In the genomic region with DNA sequence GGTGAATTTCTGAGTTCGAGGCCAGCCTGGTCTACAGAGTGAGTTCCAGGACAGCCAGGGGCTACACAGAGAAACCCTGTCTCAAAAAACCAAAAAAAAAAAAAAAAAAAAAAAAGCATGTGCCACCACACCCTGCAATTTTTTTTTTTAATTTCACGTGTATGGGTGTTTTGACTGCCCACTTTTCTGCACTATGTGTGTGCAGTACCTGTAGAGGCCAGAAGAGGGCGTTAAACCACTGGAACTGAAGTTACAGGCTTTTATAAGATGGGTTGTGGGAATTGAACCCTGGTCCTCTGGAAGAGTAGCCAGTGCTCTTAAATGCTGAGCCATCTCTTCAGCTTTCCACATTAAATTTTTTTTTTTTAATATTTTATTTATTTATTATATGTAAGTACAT, we compare ENCODE assay signal across 8 mouse cellular contexts. TPM values are rescaled to one million over a fixed set of nuclear protein-coding genes. Genes with fewer than 3 reads are reported as not detected.
DNase-seq lines count a peak whose midpoint lies in the region; ATAC-seq and TF ChIP-seq lines count a peak whose summit lies in the region.
"Not testable (repeated sequence)": the region's sequence is repeated elsewhere in the genome, so short reads cannot be mapped to it uniquely, and the experiment has no call there.

No protein-coding gene starts in this region.

- not testable (repeated sequence) for H3K4me3 ChIP-seq in ES-E14 (ENCODE audit: insufficient read depth in 1 of 2, low read depth in 1 of 2, low read length in 2 of 2, poor library complexity in 1 of 2, severe bottlenecking in 1 of 2); heart, adult 2 months; kidney, postnatal 0 days (replicated peaks; ENCODE audit: low read depth, low read length); lung, embryonic 14.5 days (ENCODE audit: low read depth, low read length)

- peak; percentile 4 for DNase-seq in 3T3-L1 (ENCODE audit: low read depth, low spot score)
- DNase-seq in ES-E14 (ENCODE audit: low read depth, low spot score); brain, embryonic 14.5 days (ENCODE audit: low read depth); heart, adult 2 months; kidney, postnatal 0 days (ENCODE audit: low spot score); lung, embryonic 14.5 days: not testable (repeated sequence)
- peak; percentile 28 for DNase-seq in splenic B cell, adult 2 months (ENCODE audit: low read depth, low spot score)
- peak; percentile 31 for DNase-seq in thymus, postnatal 4 days

- not testable (repeated sequence) for H3K36me3 ChIP-seq in ES-E14 (ENCODE audit: control insufficient read depth, insufficient read depth, low read length, poor library complexity, severe bottlenecking); heart, adult 2 months (ENCODE audit: control insufficient read depth, insufficient read depth, low read length); kidney, postnatal 0 days (ENCODE audit: insufficient read depth, low read length); lung, embryonic 14.5 days (ENCODE audit: insufficient read depth); splenic B cell, adult 2 months (ENCODE audit: control insufficient read depth, insufficient read depth, low read length, poor library complexity, severe bottlenecking)

- WGBS in heart, adult 2 months = 65% methylated on average over 3 of the region's 3 CpGs
- WGBS in kidney, postnatal 0 days = 67% methylated on average over 3 of the region's 3 CpGs
- WGBS in lung, embryonic 14.5 days = 71% methylated on average over 3 of the region's 3 CpGs

- not testable (repeated sequence) for H3K27ac ChIP-seq in ES-E14 (ENCODE audit: insufficient read depth, low read depth, low read length, poor library complexity, severe bottlenecking); heart, adult 2 months; kidney, postnatal 0 days; lung, embryonic 14.5 days (ENCODE audit: low read depth)

- not testable (repeated sequence) for H3K9me3 ChIP-seq in ES-E14 (ENCODE audit: control insufficient read depth, insufficient read depth, low read depth, low read length); kidney, postnatal 0 days (replicated peaks; ENCODE audit: low read length); lung, embryonic 14.5 days (ENCODE audit: low read depth, low read length)

- intact Hi-C loops in heart, adult 2 months (cut with DNase I) = loop anchor here (10.0 kb wide), 2 partner anchors 235 to 275 kb away; a partner anchor contains a TSS

- H3K9ac ChIP-seq in ES-E14 (ENCODE audit: insufficient read depth, low read depth, low read length, poor library complexity, severe bottlenecking); heart, adult 2 months (ENCODE audit: low read depth, low read length); kidney, postnatal 0 days (ENCODE audit: low read depth, low read length); lung, embryonic 14.5 days: not testable (repeated sequence)

- H3K4me1 ChIP-seq in ES-E14 (ENCODE audit: control insufficient read depth in 2 of 2, insufficient read depth in 2 of 2, low read length in 2 of 2, poor library complexity in 1 of 2); heart, adult 2 months (ENCODE audit: control insufficient read depth, insufficient read depth, low read length); kidney, postnatal 0 days (replicated peaks; ENCODE audit: insufficient read depth, low read length); lung, embryonic 14.5 days (ENCODE audit: insufficient read depth): not testable (repeated sequence)

- TF ChIP-seq POLR2A in brain, embryonic 14.5 days (IDR thresholded peaks at IDR 0.05; ENCODE audit: borderline replicate concordance, extremely low read depth, insufficient read depth, insufficient read length, poor library complexity, severe bottlenecking); heart, adult 2 months (IDR thresholded peaks at IDR 0.05; ENCODE audit: insufficient read depth, low read depth, low read length): not testable (repeated sequence)

- H3K27me3 ChIP-seq in heart, adult 2 months (ENCODE audit: control insufficient read depth, insufficient read depth, low read length); kidney, postnatal 0 days (ENCODE audit: insufficient read depth, low read length); lung, embryonic 14.5 days (ENCODE audit: insufficient read depth, low read length); splenic B cell, adult 2 months (ENCODE audit: control insufficient read depth, insufficient read depth, low read length, poor library complexity, severe bottlenecking): not testable (repeated sequence)

- TF ChIP-seq EP300 in heart, adult 2 months (IDR thresholded peaks at IDR 0.05; ENCODE audit: insufficient read depth, low read depth, low read length) = not testable (repeated sequence)

- ATAC-seq in kidney, postnatal 0 days (replicated peaks; ENCODE audit: low FRiP score, low read depth); lung, embryonic 14.5 days (ENCODE audit: insufficient read depth): not testable (repeated sequence)

- in situ Hi-C loops in ES-E14 (cut with MboI; ENCODE audit: low sequenced_read_pairs in 2 of 2, unreplicated experiment in 2 of 2) = loop anchor here (5.0 to 10.0 kb wide), 2 partner anchors 65 to 68 kb away; a partner anchor contains a TSS

- not testable (repeated sequence) for H3K4me2 ChIP-seq in kidney, postnatal 0 days (ENCODE audit: low read length); lung, embryonic 14.5 days

- peak; percentile 3; the same call in 1 of the 2 replicates for TF ChIP-seq CTCF in brain, embryonic 14.5 days (IDR thresholded peaks at IDR 0.05; ENCODE audit: borderline replicate concordance, extremely low read depth, insufficient read depth, insufficient read length)
- TF ChIP-seq CTCF in heart, adult 2 months (IDR thresholded peaks at IDR 0.05) = peak; percentile 40
- peak; percentile 21; the same call in 1 of the 2 replicates for TF ChIP-seq CTCF in kidney, postnatal 0 days (IDR thresholded peaks at IDR 0.05; ENCODE audit: low read depth)
- TF ChIP-seq CTCF in lung, embryonic 14.5 days (IDR thresholded peaks at IDR 0.05; ENCODE audit: low read depth) = peak; percentile 27

- H3K79me2 ChIP-seq in heart, adult 2 months (replicated peaks; ENCODE audit: control insufficient read depth, insufficient read depth, low read length) = not testable (repeated sequence)

TF ChIP-seq in ES-E14, 5 proteins besides CTCF, POLR2A, EP300 and RAD21:
- TF ChIP-seq ZNF384 (IDR thresholded peaks at IDR 0.05; ENCODE audit: low read depth, low read length) = peak; percentile 84

RNA-seq across cellular contexts. Expression of a gene that starts 7.4 kb away (rescaled TPM):
- total RNA-seq in ES-E14 (2012; rRNA removed) = 44.4 and 51.1 TPM in 2 replicates
- polyA plus RNA-seq in brain, embryonic 14.5 days (2012; rRNA removed) = 26.3 and 28.9 TPM in 2 replicates
- 1 to 10 TPM; 8.0 to 8.3 TPM for total RNA-seq in heart, adult 2 months (2021)
- 6.1 and 8.5 TPM in 2 replicates for polyA plus RNA-seq in heart, adult 2 months (2012; rRNA removed)
- 31.8 and 34.0 TPM in 2 replicates for polyA plus RNA-seq in kidney, postnatal 0 days (2015; fragmentation: Nextera tagmentation; extraction: Ambion mirVana)
- 24.3 and 24.6 TPM in 2 replicates for polyA plus RNA-seq in lung, embryonic 14.5 days (2014; fragmentation: Nextera tagmentation; extraction: Ambion mirVana)
